Mouse (Mus musculus) naive thymus-derived CD4-positive, alpha-beta T cell, adult 2 months (primary cell): ENCODE measurements around the gene Rgs10.

Experiments
- DNase-seq: peaks from one replicate; pipeline ENCODE4 v3.0.0-alpha.2; 2011; ENCODE audit warnings: low read depth

Rgs10 gene

DNA sequence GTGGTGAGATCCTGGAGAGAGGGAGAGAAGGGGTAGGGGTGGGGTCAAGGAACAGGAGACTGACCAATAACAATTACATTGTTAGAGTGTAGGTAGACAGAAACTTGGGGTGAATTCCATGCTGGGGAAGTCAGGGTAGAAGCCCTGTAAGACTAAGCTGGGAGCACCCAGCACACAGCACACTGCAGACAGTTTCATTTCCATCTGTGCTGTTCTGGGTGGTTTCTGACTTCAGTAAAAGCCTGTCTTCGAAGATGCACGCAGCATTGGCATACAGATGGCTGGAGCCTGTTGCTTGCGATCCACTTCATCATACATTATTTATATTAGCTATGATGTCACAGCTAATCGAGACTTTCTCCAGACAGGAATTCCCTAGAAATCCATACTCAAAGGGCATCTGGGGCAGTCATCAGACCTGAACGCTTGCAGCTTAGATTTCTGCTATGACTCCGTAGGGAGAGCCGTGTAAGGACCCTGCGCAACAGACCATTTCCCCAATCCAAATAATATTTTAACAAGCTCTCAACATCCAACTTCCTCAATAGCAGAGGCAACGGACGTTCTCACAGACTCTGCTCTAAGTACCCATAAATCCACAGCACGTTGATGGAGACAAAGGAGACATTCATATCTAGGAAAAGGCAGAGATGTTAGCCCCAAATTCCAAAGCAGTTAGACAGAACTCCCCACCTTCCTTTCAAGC is 7.7 kb downstream of the Rgs10 start:
- no peak for DNase-seq

DNA sequence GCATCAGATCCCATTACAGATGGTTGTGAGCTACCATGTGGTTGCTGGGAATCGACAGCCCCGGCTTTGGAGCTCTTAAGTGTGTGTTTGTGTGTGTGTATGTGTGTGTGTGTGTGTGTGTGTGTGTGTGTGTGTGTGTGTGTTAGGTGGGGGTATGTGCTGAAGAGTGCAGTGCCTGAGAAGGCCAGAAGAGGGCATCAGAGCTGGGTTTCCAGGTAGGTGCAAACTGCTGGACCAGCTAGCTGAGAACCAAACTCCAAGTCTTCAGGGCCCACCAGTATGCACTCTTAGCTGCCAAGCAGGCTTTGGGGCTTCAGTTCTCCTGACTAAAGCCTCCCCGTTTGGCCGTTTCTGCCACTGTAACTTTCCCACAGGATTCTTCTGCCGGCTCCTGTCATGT is 10.3 kb downstream of the Rgs10 start:
- DNase-seq = peak; percentile 51

DNA sequence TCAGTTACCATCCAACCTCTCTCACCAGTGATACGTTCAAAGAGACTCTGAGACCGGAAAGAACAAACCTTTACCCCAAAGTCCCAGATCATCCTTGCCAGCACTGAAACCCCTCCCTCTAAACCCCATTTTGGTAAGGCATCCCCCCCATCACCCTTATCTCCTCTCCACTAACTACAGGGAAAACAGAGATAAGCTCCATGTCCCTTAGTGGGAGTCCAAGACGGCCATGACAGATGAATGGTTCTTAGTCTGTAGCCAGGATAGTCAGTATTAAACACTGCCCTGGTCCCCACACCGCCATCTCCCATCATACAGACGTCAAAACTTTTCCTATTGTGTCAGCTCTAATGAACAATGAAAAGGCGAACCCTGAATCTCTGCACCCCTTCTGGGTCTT is 14.6 kb downstream of the Rgs10 start:
- no peak for DNase-seq

DNA sequence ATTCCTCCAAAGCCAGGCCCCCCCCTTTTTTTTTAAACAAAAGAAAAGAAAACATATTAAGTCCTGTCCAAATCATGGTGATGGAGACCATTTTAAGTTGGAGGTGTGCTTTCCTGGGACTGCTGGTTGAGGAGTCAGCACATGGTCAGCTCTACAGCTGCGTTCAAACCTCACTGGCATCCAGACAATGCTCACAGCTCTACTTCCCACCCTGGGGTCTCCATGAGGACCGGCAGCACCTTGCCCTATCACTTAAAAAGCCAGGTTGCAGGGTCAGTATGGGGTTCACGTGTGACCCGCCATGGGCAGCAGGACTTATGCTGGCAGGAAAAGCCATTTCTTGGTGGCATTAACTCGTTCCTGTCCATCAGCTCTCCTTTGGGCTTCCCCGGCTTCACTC is 15.0 kb downstream of the Rgs10 start:
- no peak for DNase-seq

DNA sequence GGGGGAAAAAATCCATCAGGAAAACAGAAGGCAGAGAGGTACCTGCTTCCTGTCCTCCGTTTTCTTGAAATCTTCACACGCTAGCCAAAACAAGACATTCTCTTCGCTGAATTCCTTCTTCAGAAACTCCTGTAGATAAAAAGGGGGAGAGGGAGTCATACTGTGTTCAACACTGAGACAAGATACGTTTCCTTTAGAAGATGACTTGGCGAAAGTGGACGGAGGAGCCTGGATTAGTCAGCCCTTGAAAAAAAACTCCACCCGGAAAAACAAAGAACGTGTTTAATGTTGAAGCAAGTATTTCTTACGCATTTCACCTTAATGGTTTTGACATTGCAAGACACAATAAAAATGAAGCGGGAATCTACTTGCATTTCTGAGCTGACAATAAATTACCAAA is 15.4 kb downstream of the Rgs10 start:
- DNase-seq = no peak

DNA sequence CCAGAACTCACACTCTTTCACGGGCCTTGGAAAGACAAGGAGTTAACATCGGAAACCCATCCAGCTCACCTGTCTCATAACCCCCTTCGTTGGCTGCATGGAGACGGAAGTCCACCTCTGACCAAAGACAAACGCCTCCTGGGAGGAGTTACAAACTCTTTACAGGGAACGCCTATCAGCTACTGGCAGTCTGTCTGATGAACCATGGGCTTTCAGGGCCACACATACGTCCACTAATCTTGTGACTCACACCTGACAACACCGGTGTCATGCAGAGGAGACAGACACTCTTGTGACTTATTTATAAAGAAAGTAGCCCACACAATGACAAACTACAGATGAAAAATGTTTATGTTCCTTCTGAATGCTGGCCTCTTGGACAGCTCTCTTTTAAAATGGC is 16.0 kb downstream of the Rgs10 start:
- DNase-seq = no peak

DNA sequence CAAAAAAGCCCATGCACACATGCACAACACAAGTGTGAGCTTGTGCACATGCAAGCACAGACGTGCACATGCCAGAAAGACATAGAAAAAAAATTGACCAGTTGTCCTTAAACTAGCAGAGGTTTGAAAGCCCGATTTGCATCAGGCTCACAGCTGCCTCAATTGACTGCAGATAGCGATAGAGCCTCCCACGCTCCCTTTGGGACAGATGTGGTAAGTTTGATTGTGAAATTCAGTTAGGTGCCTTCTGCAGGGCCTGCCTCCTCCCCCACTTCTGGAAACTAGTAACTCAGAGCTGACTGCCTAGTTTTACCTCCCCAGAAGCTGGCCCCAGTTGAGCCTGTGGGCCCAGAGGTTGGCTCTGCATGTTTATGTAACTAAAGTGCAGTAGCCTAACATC is 19.9 kb downstream of the Rgs10 start:
- DNase-seq = peak; percentile 67

DNA sequence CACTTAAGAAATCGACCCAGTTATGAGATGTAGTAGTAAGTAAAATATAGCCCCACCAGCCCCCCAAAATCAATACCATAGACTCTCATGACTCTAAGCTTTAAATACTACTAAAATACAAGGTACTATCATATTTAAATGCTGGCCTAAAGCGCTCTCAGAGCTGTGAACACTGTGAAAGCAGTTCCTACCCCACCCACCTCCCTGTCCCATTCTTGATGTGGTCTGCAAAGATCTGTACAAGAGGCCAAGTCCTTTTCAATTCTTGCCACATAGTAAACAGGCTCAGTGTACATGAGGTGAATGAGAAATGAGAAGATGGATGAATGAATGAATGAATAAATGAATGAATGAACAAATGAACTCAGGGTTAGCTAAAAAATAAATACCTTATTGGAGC is 21.5 kb downstream of the Rgs10 start:
- no peak for DNase-seq

DNA sequence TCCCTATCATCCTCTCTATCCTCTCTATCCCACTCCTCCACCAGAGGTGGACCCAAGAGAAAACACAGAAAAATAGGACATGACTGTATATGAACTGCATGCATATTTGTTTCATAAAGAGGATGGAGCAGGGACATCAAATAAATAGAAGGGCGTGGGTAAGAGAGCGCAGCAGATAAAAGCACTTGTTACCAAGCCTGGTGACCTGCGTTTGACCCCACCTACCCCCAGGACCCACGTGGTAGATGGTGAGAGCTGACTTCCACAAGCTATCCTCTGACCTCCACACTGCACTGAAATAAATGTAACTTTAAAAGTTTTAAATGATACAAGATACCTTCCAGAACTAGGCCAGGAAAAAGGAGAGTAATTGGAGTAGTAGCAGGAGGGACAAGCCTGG is 24.8 kb downstream of the Rgs10 start:
- no peak for DNase-seq

DNA sequence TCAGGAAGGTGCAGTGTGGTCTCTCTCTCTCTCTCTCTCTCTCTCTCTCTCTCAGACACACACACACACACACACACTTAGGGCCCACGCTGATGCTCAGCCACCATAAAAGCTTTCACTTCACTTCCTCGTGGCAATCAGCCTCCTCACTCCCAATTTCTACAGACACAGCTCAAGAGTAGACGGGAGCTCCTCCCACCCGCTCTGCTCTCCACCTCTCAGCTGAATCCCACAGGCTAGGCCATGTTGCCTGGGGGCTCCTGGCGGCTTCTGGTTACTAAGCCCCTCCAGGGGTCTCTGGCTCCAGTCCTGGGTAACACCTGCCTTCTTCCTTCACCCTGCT is 25.6 kb downstream of the Rgs10 start:
- DNase-seq = no peak

DNA sequence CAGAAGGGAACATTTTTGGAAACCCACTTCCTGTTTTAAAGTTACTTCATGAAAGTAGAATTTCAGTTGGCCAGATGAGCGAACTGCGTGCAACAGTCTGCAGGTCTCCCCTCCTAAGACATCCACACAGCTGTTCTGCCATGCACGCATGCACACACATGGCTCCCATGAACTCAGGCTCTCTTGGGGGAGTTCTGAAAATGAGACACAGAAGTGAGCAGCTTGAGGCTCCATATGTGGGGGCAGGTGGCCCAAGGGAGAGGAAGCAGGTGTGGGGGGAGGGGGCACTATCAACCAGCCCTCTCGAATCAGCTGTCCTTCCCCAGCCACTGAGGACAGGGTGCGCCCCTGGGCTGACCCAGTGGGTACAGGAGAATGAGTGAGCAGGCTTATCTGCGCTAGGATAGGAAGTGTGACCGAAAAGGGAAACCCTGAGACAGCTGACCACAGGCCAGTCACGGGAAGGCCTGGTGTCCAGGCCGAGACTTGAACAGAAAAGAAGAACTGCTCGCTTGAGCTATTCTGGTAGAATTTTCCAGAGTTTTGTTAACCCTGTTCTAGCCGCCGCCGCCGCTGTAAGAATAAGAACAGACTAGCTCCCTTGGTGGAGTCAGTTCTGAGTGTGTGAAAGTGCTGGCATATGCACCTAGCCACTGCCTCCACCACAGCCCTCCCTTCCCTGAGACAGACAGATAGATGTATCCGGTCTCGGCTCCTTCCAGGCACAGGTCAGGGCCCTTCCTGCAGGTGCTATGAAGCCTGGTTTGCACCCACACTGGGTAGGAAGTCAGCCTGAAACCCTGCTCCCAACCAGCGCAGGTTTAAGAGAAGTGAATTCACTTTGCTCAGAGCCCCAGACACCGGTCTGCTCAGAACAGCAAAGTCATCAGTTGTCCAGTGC is 26.2 kb downstream of the Rgs10 start:
- peak; percentile 84 for DNase-seq

DNA sequence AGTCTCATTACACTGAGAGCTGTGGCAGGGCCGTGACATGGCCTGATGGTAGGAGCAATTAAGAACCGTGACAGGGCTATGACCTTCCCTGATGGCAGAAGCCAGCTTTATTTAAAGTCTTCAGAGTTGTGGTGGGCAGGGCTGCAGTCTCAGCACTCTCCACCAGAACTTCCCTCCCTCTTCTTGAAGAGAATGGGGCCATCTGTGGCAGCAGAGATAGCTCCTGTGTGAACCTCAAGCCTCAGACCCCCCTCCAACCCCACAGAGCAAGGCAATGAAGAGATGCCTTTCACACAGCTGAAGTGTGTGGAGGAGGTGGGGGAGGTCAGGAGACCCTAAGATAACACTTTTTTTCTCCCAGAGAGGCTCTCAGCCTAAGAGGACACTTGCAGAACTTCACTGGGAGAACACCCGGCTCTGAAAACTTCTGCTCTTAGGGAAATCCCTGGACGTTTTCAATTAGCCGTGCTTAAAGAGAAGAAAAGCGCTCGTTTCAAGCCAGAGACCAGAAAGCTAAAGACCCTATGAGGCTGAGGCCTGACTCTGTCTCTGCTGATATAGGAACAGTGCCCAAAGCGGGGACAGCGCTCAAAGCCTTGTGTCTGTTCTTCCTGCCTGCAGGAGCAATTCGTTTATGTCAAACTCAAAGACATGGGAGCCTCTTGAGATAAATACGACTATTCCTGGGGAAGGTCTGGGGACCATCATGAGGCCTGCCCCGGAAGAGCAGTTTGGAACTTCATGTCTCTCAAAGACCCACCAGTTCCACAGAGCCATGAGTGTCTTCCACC is 27.1 kb downstream of the Rgs10 start:
- DNase-seq = no peak

DNA sequence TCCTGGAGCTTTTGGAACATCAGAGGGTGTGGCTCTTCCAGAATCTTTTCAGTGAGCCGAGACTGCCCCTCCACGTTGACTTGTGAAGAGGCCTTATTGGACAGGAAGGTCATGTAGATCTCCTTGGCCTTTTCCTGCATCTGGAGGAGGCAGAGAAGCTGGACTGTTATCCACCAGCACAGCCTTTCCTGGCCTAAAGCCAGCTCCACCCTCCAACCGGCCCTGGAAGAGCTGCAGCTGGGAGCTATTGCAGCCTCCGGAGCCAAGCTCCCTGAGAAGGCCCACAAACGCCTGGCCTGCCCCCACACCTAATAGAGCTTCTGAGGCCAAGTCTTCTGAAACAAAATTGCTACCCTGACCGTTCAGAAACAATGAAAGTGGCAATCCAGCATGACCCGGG is 29.6 kb downstream of the Rgs10 start:
- DNase-seq = no peak

DNA sequence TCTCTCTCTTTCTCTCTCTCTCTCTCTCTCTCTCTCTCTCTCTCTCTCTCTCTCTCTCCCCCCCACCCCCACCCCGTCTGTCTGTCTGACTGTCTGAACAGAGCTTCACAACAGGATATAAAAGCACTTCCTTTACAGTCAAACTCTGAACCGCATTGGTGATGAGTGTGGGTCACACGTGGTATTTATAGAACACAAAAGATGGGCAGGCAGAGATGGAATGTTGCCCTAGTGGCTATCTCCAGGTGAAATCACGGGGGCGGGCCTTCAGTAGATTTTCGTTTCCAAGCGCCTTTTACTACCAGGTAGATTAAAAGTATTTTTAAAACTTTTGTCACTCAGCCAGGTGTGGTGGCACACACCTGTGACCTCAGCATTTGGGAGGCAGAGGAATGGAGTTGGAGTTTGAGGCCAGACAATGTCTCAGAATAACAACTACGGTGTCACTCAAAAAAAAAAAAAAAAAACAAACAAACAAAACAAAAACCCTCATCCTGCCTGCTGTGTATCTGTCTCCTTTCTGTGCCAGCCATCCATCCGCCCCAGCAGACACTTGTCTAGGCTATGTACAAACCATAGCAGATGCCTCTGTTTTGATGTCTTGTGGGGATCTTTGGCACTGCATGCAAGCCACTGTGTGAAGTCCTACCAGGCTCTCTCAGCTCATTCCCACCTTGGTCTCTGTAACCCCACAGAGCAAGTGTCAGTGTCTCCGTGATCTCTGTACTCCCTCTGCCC is 34.7 kb downstream of the Rgs10 start:
- DNase-seq = peak; percentile 91

DNA sequence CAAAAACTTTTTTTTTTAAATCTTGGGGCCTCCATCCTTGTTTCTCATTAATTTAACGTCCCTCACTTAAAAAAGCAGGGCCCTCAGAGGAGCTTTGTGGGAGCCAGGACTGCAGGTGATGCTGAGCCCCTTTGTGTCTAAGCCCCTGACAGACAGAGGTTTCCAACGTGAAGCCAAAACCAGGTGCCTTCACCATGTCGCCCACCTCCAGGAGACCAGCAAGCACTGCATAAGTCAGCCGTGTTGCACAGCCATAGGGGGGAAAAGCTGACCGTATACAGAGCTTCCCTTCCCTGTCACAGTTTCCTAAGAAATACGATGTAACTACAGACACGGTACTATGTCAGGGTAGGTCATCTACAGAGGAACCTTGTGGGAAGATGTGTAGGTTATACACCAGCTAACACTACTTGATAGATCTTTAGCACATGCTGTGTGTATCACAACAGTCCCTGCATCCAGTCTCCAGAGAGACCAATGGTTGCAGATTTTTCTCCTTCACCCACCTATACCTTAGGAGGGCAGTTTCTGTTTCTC is 35.3 kb downstream of the Rgs10 start:
- no peak for DNase-seq

DNA sequence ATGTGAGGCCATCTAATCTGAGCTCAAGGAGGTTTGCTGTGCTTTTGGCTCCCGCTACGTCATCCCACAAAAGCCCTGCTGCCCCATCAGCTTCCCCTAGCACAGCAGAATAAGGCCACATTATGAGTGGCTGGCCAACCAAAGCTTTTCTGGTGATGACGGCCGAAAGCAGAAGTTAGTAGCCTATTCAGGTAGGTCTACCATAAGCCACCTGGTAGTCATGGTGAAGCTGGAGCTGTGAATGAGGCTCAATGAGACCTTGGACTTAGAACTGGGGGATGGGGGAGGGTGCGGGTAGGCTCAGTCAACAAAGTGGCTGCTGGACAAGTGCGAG is 36.1 kb downstream of the Rgs10 start:
- no peak for DNase-seq

DNA sequence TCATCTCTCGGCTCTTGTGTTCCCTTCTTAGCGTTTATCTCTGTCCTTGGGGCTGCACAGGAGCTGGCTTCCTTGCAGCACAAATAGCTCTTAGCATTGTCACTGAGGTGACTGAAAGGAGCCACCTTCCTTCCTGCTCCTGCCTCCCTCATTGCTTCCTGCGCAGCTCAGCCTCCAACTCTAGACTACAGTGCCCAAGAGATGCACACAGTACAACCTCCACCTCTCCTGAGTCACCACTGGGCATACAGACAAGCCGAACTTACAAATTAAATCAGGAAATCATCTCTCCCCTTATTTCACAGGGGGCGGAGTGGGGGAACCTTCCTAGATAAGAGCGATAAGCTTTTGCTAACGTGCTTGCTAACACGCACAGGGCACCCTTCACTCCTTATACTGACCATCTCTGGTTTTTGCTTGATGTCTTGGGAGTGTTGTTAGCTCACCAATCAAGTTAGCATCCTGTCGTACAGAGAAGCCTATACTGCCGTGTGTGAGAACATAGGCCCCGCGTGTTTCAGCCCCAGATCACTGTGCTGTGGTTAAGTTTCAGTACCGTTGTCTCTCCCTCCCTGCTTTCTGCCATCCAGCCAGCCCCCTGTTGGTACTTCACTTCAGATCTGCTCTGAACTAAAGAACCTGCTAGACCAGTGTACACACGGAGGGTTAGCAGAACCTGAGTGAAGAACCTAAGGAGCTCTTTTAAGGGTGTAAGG is 36.6 kb downstream of the Rgs10 start:
- DNase-seq = peak; percentile 75

DNA sequence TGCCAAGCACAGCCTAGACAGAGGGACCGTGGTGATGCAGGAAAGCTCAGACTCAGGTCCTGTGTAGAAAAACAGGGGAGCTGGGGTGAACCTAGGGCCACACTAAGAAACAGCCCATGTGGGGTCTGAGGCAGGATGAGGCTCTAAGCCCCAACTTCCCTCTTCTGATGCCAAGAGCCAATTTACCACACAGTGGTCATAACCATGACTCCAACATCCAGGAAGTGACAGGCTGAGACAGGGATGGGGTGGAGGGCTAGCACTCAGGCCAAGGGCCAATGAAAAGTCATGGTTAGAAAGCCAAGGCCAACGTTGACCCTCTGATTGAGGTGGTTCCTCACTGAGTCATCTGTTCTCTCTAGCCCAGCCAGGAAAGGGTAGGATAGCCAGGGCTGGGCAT is 37.6 kb downstream of the Rgs10 start:
- DNase-seq = no peak

DNA sequence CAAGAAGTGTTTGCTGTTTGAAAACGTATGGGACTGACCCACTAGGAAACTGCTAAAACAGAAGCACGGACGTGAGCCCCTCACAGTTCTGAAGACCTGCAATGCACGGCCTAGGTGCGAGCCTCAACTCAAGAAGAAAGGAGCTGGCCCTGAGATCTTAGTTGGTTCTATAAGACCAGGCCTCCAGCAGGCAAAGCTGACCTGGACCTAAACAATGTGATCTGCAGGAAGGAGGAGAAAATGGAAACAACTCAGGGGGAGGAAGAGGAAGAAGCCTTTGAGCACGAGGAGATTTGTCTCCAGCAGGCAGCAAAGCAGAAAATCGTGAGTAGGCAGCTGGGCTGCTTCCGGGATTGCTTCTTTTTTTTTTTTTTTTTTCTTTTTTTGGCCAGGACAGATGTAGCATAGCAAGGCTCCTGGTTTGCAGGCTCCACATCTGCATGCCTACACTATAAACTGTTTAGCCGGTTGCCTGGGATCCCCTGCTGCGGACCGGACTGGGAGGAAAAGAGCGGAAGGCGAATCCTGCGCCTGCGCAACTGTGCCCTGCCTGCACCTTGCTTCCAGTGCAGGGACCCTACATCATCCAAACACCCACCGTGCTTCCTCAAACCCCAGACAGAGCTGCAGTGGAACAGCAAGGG is 39.3 kb downstream of the Rgs10 start:
- DNase-seq = peak; percentile 58

DNA sequence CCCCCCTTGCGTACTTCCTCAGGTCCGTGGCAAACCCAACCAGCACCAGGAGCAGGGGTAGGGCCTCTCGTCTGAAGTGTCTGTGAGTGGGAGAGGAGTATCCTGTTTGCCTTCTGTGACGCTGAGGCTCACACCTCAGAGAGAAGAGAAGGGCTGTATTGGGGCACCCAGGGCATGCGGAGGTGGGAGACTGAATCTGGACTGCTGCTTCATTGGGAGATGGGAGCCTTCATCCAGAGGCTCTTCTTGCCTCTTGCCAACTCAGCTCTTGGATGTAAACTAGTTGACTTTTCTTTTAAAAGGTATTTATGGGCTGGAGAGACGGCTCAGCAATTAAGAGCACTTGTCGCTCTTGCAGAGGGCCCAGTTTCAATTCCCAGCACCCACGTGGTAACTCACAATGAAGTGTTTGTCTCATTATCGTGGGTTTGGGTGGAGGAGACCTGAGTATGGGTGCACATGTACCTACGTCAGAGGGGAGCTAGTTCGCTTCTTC is 42.3 kb downstream of the Rgs10 start:
- DNase-seq = peak; percentile 78

DNA sequence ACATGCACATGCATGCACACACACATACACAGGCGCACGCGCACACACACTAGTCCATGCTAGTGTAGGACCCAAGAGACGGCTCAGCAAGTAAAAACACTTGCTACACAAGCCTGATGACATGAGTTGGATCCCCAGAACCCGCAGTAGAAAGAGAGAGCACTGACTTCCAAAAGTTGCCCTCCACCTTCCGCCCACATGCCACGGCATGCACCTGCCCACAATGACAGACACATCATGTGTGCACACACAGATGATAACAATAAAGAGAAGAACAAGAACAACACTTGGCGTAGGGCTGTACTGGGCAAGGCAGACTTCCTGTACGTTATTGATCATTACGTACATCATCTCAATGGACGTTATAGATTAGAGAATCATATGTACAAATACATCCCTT is 44.4 kb downstream of the Rgs10 start:
- DNase-seq = peak; percentile 83
